1 mouse cellular context compared by ENCODE assay signal in the genomic region with DNA sequence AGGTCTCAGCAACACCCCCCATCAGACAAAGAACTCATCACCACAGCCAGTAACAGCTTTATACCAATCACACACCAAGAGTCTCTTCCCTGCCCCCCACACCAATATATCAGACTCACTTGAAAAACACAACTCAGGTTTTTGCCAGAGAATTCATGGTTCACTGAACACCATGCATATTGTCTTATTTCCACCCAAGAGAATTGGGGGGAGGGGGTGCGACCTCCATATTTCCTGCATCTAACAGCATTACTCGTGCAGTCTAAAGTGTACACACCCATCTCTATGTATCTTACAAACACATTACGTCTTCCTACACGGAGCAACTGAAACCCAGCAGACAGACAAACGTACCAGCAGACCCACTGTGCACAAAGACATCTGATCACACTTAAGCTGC.
TF ChIP-seq lines count a peak whose summit lies in the region.

No protein-coding gene starts in this region.

TF ChIP-seq in CH12.LX, 34 proteins besides CTCF, POLR2A, EP300 and RAD21 (continued from another document):
- TF ChIP-seq MYC (IDR thresholded peaks at IDR 0.05; ENCODE audit: low read depth, low read length) (peak; percentile 46; the same call in 1 of the 2 replicates), ZKSCAN1 (IDR thresholded peaks at IDR 0.05; ENCODE audit: borderline replicate concordance, low read depth, low read length) (peak; percentile 46; the same call in 1 of the 2 replicates), PAX5 (IDR thresholded peaks at IDR 0.05; ENCODE audit: low read length) (no peak), TBP (conservative IDR thresholded peaks at IDR 0.05; ENCODE audit: low read depth, low read length) (no peak), CHD2 (IDR thresholded peaks at IDR 0.05; ENCODE audit: low read length) (no peak; the same call in 1 of the 2 replicates)
